Mouse (Mus musculus): ENCODE results near the gene Pla2g4a. TPM values are rescaled to one million over a fixed set of nuclear protein-coding genes. Genes with fewer than 3 reads are reported as not detected.

Gene Pla2g4a
- polyA plus RNA-seq, 1 experiment from 2014 or later = 17.2 TPM

GRCm38 (mm10) chr1:149922219-149922618 lies 38.9 kb downstream of the Pla2g4a start:
- Histone ChIP-seq H3K9me3 (replicated peaks) (no peaks in the 10 kb centered on the region), H3K27me3 (replicated peaks) (no peaks in the 10 kb centered on the region), H3K9ac (no peak overlapping the region), H3K4me1 (no peaks in the 10 kb centered on the region), H3K4me3 (no peak overlapping the region), H3K36me3 (no peaks in the 10 kb centered on the region), H3K4me2 (no peak overlapping the region), H3K27ac (no peak overlapping the region)
- ATAC-seq = no peak
- WGBS (ENCODE audit: insufficient replicate concordance) = 74% methylated on average over 1 of the region's 1 CpGs

GRCm38 (mm10) chr1:149921325-149921724 lies 39.8 kb downstream of the Pla2g4a start:
- no peak overlapping the region for H3K4me2 ChIP-seq

GRCm38 (mm10) chr1:149919301-149919700 lies 41.8 kb downstream of the Pla2g4a start:
- Histone ChIP-seq H3K36me3 (no peaks in the 10 kb centered on the region), H3K27me3 (replicated peaks) (no peaks in the 10 kb centered on the region), H3K9me3 (replicated peaks) (no peaks in the 10 kb centered on the region), H3K4me3 (no peak overlapping the region), H3K4me1 (no peaks in the 10 kb centered on the region), H3K27ac (no peak overlapping the region), H3K4me2 (no peak overlapping the region), H3K9ac (no peak overlapping the region)
- WGBS (ENCODE audit: insufficient replicate concordance) = 79% methylated on average over 7 of the region's 7 CpGs
- no peak for ATAC-seq

More at GRCm38 (mm10) chr1:149921325-149921724, 39.8 kb downstream of the Pla2g4a start:
- H3K9me3 ChIP-seq (replicated peaks) = no peaks in the 10 kb centered on the region
- no peak overlapping the region for H3K27ac ChIP-seq
- no peak overlapping the region for H3K9ac ChIP-seq
- H3K27me3 ChIP-seq (replicated peaks) = no peaks in the 10 kb centered on the region
- H3K36me3 ChIP-seq = no peaks in the 10 kb centered on the region
- no peak for ATAC-seq
- H3K4me3 ChIP-seq = no peak overlapping the region
- no peaks in the 10 kb centered on the region for H3K4me1 ChIP-seq
- WGBS (ENCODE audit: insufficient replicate concordance) = 75% methylated on average over 5 of the region's 5 CpGs

GRCm38 (mm10) chr1:149912984-149913383 lies 48.1 kb downstream of the Pla2g4a start:
- no peak overlapping the region for H3K27ac ChIP-seq
- no peaks in the 10 kb centered on the region for H3K27me3 ChIP-seq (replicated peaks)
- H3K4me3 ChIP-seq = no peak overlapping the region
- H3K9me3 ChIP-seq (replicated peaks) = no peaks in the 10 kb centered on the region
- H3K36me3 ChIP-seq = no peaks in the 10 kb centered on the region
- H3K9ac ChIP-seq = no peak overlapping the region
- WGBS (ENCODE audit: insufficient replicate concordance) = 46% methylated on average over 4 of the region's 4 CpGs
- no peaks in the 10 kb centered on the region for H3K4me1 ChIP-seq
- no peak for ATAC-seq
- no peak overlapping the region for H3K4me2 ChIP-seq

GRCm38 (mm10) chr1:149911050-149911449 lies 50.0 kb downstream of the Pla2g4a start:
- no peaks in the 10 kb centered on the region for H3K36me3 ChIP-seq
- H3K4me1 ChIP-seq = no peaks in the 10 kb centered on the region
- 44% methylated on average over 4 of the region's 4 CpGs for WGBS (ENCODE audit: insufficient replicate concordance)
- no peaks in the 10 kb centered on the region for H3K27me3 ChIP-seq (replicated peaks)
- no peak overlapping the region for H3K4me2 ChIP-seq
- no peak overlapping the region for H3K4me3 ChIP-seq
- no peak overlapping the region for H3K9ac ChIP-seq
- H3K9me3 ChIP-seq (replicated peaks) = no peaks in the 10 kb centered on the region
- no peak overlapping the region for H3K27ac ChIP-seq
- ATAC-seq = no peak

- ATAC-seq = no peak
- H3K4me2 ChIP-seq = no peak overlapping the region
- no peaks in the 10 kb centered on the region for H3K4me1 ChIP-seq
- 65% methylated on average over 4 of the region's 4 CpGs for WGBS (ENCODE audit: insufficient replicate concordance)
- H3K9me3 ChIP-seq (replicated peaks) = no peaks in the 10 kb centered on the region
- no peak overlapping the region for H3K4me3 ChIP-seq
- H3K27ac ChIP-seq = no peak overlapping the region
- H3K27me3 ChIP-seq (replicated peaks) = no peaks in the 10 kb centered on the region
- no peak overlapping the region for H3K9ac ChIP-seq
- H3K36me3 ChIP-seq = peaks cover 4% of the 10 kb centered on the region; the same call in 1 of the 2 replicates
These were observed 63.0 kb downstream of the Pla2g4a start for GRCm38 (mm10) chr1:149898001-149898625.

- Histone ChIP-seq H3K9me3 (replicated peaks) (no peaks in the 10 kb centered on the region), H3K36me3 (peaks cover 4% of the 10 kb centered on the region; the same call in 1 of the 2 replicates), H3K27ac (no peak overlapping the region), H3K9ac (no peak overlapping the region), H3K4me1 (no peaks in the 10 kb centered on the region), H3K4me2 (no peak overlapping the region), H3K4me3 (no peak overlapping the region), H3K27me3 (replicated peaks) (no peaks in the 10 kb centered on the region)
- ATAC-seq = no peak
- WGBS (ENCODE audit: insufficient replicate concordance) = 57% methylated on average over 5 of the region's 5 CpGs
These were observed 64.5 kb downstream of the Pla2g4a start for GRCm38 (mm10) chr1:149896590-149896989.

- ATAC-seq = no peak
- 77% methylated on average over 8 of the region's 8 CpGs for WGBS (ENCODE audit: insufficient replicate concordance)
- H3K9ac ChIP-seq = no peak overlapping the region
These were observed 66.2 kb downstream of the Pla2g4a start for GRCm38 (mm10) chr1:149894940-149895339.

GRCm38 (mm10) chr1:149893903-149894302 lies 67.2 kb downstream of the Pla2g4a start:
- Histone ChIP-seq H3K36me3 (no peaks in the 10 kb centered on the region), H3K9ac (no peak overlapping the region), H3K4me1 (0 out of 2 replicates have a peak, but pooled peaks cover 3% of the 10 kb centered on the region), H3K27me3 (replicated peaks) (no peaks in the 10 kb centered on the region), H3K4me3 (no peak overlapping the region), H3K27ac (no peak overlapping the region), H3K4me2 (no peak overlapping the region), H3K9me3 (replicated peaks) (no peaks in the 10 kb centered on the region)
- no peak for ATAC-seq
- 50% methylated on average over 2 of the region's 2 CpGs for WGBS (ENCODE audit: insufficient replicate concordance)

More at GRCm38 (mm10) chr1:149894940-149895339, 66.2 kb downstream of the Pla2g4a start:
- Histone ChIP-seq H3K36me3 (peaks cover 2% of the 10 kb centered on the region; the same call in 1 of the 2 replicates), H3K4me3 (no peak overlapping the region), H3K9me3 (replicated peaks) (no peaks in the 10 kb centered on the region), H3K27ac (no peak overlapping the region), H3K4me2 (no peak overlapping the region), H3K27me3 (replicated peaks) (no peaks in the 10 kb centered on the region), H3K4me1 (0 out of 2 replicates have a peak, but pooled peaks cover 3% of the 10 kb centered on the region)

GRCm38 (mm10) chr1:149891057-149891456 lies 70.0 kb downstream of the Pla2g4a start:
- no peak overlapping the region for H3K4me3 ChIP-seq
- H3K36me3 ChIP-seq = no peaks in the 10 kb centered on the region
- 45% methylated on average over 5 of the region's 5 CpGs for WGBS (ENCODE audit: insufficient replicate concordance)

GRCm38 (mm10) chr1:149882419-149883025 lies 78.6 kb downstream of the Pla2g4a start:
- WGBS (ENCODE audit: insufficient replicate concordance) = 73% methylated on average over 6 of the region's 6 CpGs
- no peak overlapping the region for H3K4me3 ChIP-seq
- no peaks in the 10 kb centered on the region for H3K4me1 ChIP-seq
- ATAC-seq = no peak
- no peak overlapping the region for H3K27ac ChIP-seq
- no peaks in the 10 kb centered on the region for H3K9me3 ChIP-seq (replicated peaks)
- H3K27me3 ChIP-seq (replicated peaks) = no peaks in the 10 kb centered on the region
- H3K4me2 ChIP-seq = no peak overlapping the region
- H3K9ac ChIP-seq = no peak overlapping the region
- H3K36me3 ChIP-seq = no peaks in the 10 kb centered on the region

More at GRCm38 (mm10) chr1:149891057-149891456, 70.0 kb downstream of the Pla2g4a start:
- Histone ChIP-seq H3K27me3 (replicated peaks) (no peaks in the 10 kb centered on the region), H3K9me3 (replicated peaks) (no peaks in the 10 kb centered on the region), H3K4me1 (0 out of 2 replicates have a peak, but pooled peaks cover 3% of the 10 kb centered on the region), H3K9ac (no peak overlapping the region), H3K4me2 (no peak overlapping the region), H3K27ac (no peak overlapping the region)
- no peak for ATAC-seq

- WGBS (ENCODE audit: insufficient replicate concordance) = 75% methylated on average over 3 of the region's 3 CpGs
- Histone ChIP-seq H3K4me3 (no peak overlapping the region), H3K27me3 (replicated peaks) (no peaks in the 10 kb centered on the region), H3K9ac (no peak overlapping the region), H3K4me2 (no peak overlapping the region), H3K4me1 (no peaks in the 10 kb centered on the region), H3K9me3 (replicated peaks) (no peaks in the 10 kb centered on the region), H3K27ac (no peak overlapping the region), H3K36me3 (no peaks in the 10 kb centered on the region)
- no peak for ATAC-seq
These were observed 82.9 kb downstream of the Pla2g4a start for GRCm38 (mm10) chr1:149878175-149878574.
